Mouse (Mus musculus): ENCODE results near the gene Tctn1. TPM values are rescaled to one million over a fixed set of nuclear protein-coding genes. Genes with fewer than 3 reads are reported as not detected.

Gene Tctn1
- total and polyA plus RNA-seq, 2 experiments from 2014 or later: 2.3 to 21.6 TPM

GRCm38 (mm10) chr5:122306536-122306935 is 42.3 kb upstream of the Tctn1 start:
- DNase-seq (ENCODE audit: low spot score) (no peak), ATAC-seq (ENCODE audit: insufficient read depth, low read depth) (no peak)
- Histone ChIP-seq H3K4me1 (ENCODE audit: control insufficient read depth, insufficient read depth) (peaks cover 37% of the 10 kb centered on the region), H3K4me2 (ENCODE audit: low read depth, low read length) (no peak overlapping the region), H3K27ac (ENCODE audit: low read depth) (no peak overlapping the region), H3K4me3 (ENCODE audit: low read depth, low read length) (no peak overlapping the region), H3K36me3 (replicated peaks; ENCODE audit: control insufficient read depth, insufficient read depth, low read length) (peaks cover 21% of the 10 kb centered on the region), H3K9ac (replicated peaks; ENCODE audit: low read depth, low read length) (no peak overlapping the region), H3K27me3 (ENCODE audit: control insufficient read depth, insufficient read depth, low read length) (no peaks in the 10 kb centered on the region), H3K9me3 (replicated peaks; ENCODE audit: control insufficient read depth, low read length) (no peaks in the 10 kb centered on the region)
- 85% methylated on average over 3 of the region's 3 CpGs for WGBS
- no peak for TF ChIP-seq EP300 (IDR thresholded peaks at IDR 0.05; ENCODE audit: low read depth)
- no peak for TF ChIP-seq CTCF (IDR thresholded peaks at IDR 0.05; ENCODE audit: low read depth)

- ATAC-seq (ENCODE audit: insufficient read depth, low read depth): no peak
- H3K27ac ChIP-seq (ENCODE audit: low read depth): no peak overlapping the region
- no peaks in the 10 kb centered on the region for H3K27me3 ChIP-seq (ENCODE audit: control insufficient read depth, insufficient read depth, low read length)
- WGBS: 85% methylated on average over 7 of the region's 7 CpGs
- H3K36me3 ChIP-seq (replicated peaks; ENCODE audit: control insufficient read depth, insufficient read depth, low read length): peaks cover 14% of the 10 kb centered on the region
- no peak overlapping the region for H3K4me3 ChIP-seq (ENCODE audit: low read depth, low read length)
- H3K4me1 ChIP-seq (ENCODE audit: control insufficient read depth, insufficient read depth): peaks cover 39% of the 10 kb centered on the region
- no peak overlapping the region for H3K9ac ChIP-seq (replicated peaks; ENCODE audit: low read depth, low read length)
- DNase-seq (ENCODE audit: low spot score): no peak
- no peak overlapping the region for H3K4me2 ChIP-seq (ENCODE audit: low read depth, low read length)
- TF ChIP-seq CTCF (IDR thresholded peaks at IDR 0.05; ENCODE audit: low read depth) (no peak), EP300 (IDR thresholded peaks at IDR 0.05; ENCODE audit: low read depth) (no peak)
- no peaks in the 10 kb centered on the region for H3K9me3 ChIP-seq (replicated peaks; ENCODE audit: control insufficient read depth, low read length)
These were observed 41.2 kb upstream of the Tctn1 start for GRCm38 (mm10) chr5:122305472-122305871.

GRCm38 (mm10) chr5:122304541-122304940 is 40.3 kb upstream of the Tctn1 start:
- Histone ChIP-seq H3K4me3 (ENCODE audit: low read depth, low read length) (no peak overlapping the region), H3K36me3 (replicated peaks; ENCODE audit: control insufficient read depth, insufficient read depth, low read length) (peaks cover 12% of the 10 kb centered on the region), H3K9me3 (replicated peaks; ENCODE audit: control insufficient read depth, low read length) (no peaks in the 10 kb centered on the region), H3K27me3 (ENCODE audit: control insufficient read depth, insufficient read depth, low read length) (no peaks in the 10 kb centered on the region), H3K9ac (replicated peaks; ENCODE audit: low read depth, low read length) (no peak overlapping the region), H3K27ac (ENCODE audit: low read depth) (peak overlapping the region; percentile 1; the same call in 1 of the 2 replicates), H3K4me2 (ENCODE audit: low read depth, low read length) (no peak overlapping the region), H3K4me1 (ENCODE audit: control insufficient read depth, insufficient read depth) (peaks cover 39% of the 10 kb centered on the region)
- DNase-seq (ENCODE audit: low spot score): no peak
- 45% methylated on average over 6 of the region's 6 CpGs for WGBS
- TF ChIP-seq CTCF (IDR thresholded peaks at IDR 0.05; ENCODE audit: low read depth) (no peak), EP300 (IDR thresholded peaks at IDR 0.05; ENCODE audit: low read depth) (no peak)
- no peak for ATAC-seq (ENCODE audit: insufficient read depth, low read depth)

GRCm38 (mm10) chr5:122303937-122304336 is 39.7 kb upstream of the Tctn1 start:
- H3K27me3 ChIP-seq (ENCODE audit: control insufficient read depth, insufficient read depth, low read length): no peaks in the 10 kb centered on the region
- 60% methylated on average over 7 of the region's 7 CpGs for WGBS
- no peak for DNase-seq (ENCODE audit: low spot score)
- no peak overlapping the region for H3K9ac ChIP-seq (replicated peaks; ENCODE audit: low read depth, low read length)
- H3K9me3 ChIP-seq (replicated peaks; ENCODE audit: control insufficient read depth, low read length): no peaks in the 10 kb centered on the region
- H3K4me1 ChIP-seq (ENCODE audit: control insufficient read depth, insufficient read depth): peaks cover 39% of the 10 kb centered on the region
- no peak for ATAC-seq (ENCODE audit: insufficient read depth, low read depth)
- H3K4me2 ChIP-seq (ENCODE audit: low read depth, low read length): no peak overlapping the region
- H3K36me3 ChIP-seq (replicated peaks; ENCODE audit: control insufficient read depth, insufficient read depth, low read length): peaks cover 10% of the 10 kb centered on the region
- no peak overlapping the region for H3K4me3 ChIP-seq (ENCODE audit: low read depth, low read length)
- TF ChIP-seq CTCF (IDR thresholded peaks at IDR 0.05; ENCODE audit: low read depth) (no peak), EP300 (IDR thresholded peaks at IDR 0.05; ENCODE audit: low read depth) (no peak)
- peak overlapping the region; percentile 1 for H3K27ac ChIP-seq (ENCODE audit: low read depth)

GRCm38 (mm10) chr5:122302810-122303745 is 38.8 kb upstream of the Tctn1 start:
- H3K4me2 ChIP-seq (ENCODE audit: low read depth, low read length): no peak overlapping the region
- TF ChIP-seq CTCF (IDR thresholded peaks at IDR 0.05; ENCODE audit: low read depth): peak; percentile 32
- TF ChIP-seq EP300 (IDR thresholded peaks at IDR 0.05; ENCODE audit: low read depth): no peak
- ATAC-seq (ENCODE audit: insufficient read depth, low read depth) (peak; percentile 63; the same call in 1 of the 2 replicates), DNase-seq (ENCODE audit: low spot score) (peak; percentile 63)
- peaks cover 39% of the 10 kb centered on the region for H3K4me1 ChIP-seq (ENCODE audit: control insufficient read depth, insufficient read depth)
- 47% methylated on average over 17 of the region's 17 CpGs for WGBS
- no peaks in the 10 kb centered on the region for H3K9me3 ChIP-seq (replicated peaks; ENCODE audit: control insufficient read depth, low read length)
- peaks cover under 1% of the 10 kb centered on the region for H3K36me3 ChIP-seq (replicated peaks; ENCODE audit: control insufficient read depth, insufficient read depth, low read length)
- no peaks in the 10 kb centered on the region for H3K27me3 ChIP-seq (ENCODE audit: control insufficient read depth, insufficient read depth, low read length)
- no peak overlapping the region for H3K4me3 ChIP-seq (ENCODE audit: low read depth, low read length)
- peak overlapping the region; percentile 44 for H3K27ac ChIP-seq (ENCODE audit: low read depth)
- H3K9ac ChIP-seq (replicated peaks; ENCODE audit: low read depth, low read length): no peak overlapping the region
